ENCODE assay signal across 8 mouse cellular contexts in genomic region chr4:150556382-150557221, GRCm38 (mm10).
DNase-seq lines count a peak whose midpoint lies in the region; ATAC-seq and TF ChIP-seq lines count a peak whose summit lies in the region.

No protein-coding gene starts in this region.

- peak overlapping the region; percentile 94 for H3K27ac ChIP-seq in hindbrain, embryonic 12.5 days
- peak overlapping the region; percentile 81 for H3K27ac ChIP-seq in lung, embryonic 15.5 days
- peak overlapping the region; percentile 91 for H3K27ac ChIP-seq in neural tube, embryonic 15.5 days (replicated peaks)
- peak overlapping the region; percentile 92 for H3K27ac ChIP-seq in thymus, adult 2 months (ENCODE audit: control insufficient read depth, insufficient read depth, low read length)

- H3K27me3 ChIP-seq in hindbrain, embryonic 12.5 days: no peaks in the 10 kb centered on the region
- H3K27me3 ChIP-seq in lung, embryonic 15.5 days: no peaks in the 10 kb centered on the region
- H3K27me3 ChIP-seq in neural tube, embryonic 15.5 days (replicated peaks): no peaks in the 10 kb centered on the region
- H3K27me3 ChIP-seq in thymus, adult 2 months (ENCODE audit: control insufficient read depth, insufficient read depth, low read length): no peaks in the 10 kb centered on the region

- peak; percentile 90 for ATAC-seq in hindbrain, embryonic 12.5 days (ENCODE audit: low FRiP score)
- ATAC-seq in lung, embryonic 15.5 days (ENCODE audit: borderline replicate concordance, extremely low read depth, low FRiP score, low TSS enrichment): peak; percentile 83; the same call in 1 of the 2 replicates
- ATAC-seq in neural tube, embryonic 15.5 days (ENCODE audit: low FRiP score): peak; percentile 90

- no peak for TF ChIP-seq POLR2A in thymus, adult 2 months (IDR thresholded peaks at IDR 0.05; ENCODE audit: control insufficient read depth, extremely low read depth, insufficient read depth, low read length, poor library complexity)

- DNase-seq in MN1 (ENCODE audit: low spot score): peak; percentile 89
- DNase-seq in cerebellum, adult 9-11 months: peak; percentile 86
- peak; percentile 49 to 59 for DNase-seq in frontal cortex, postnatal 14 days (ENCODE audit: low spot score in 2 of 2)
- DNase-seq in layer of hippocampus, adult 9-10 months (ENCODE audit: low spot score): peak; percentile 75
- peak; percentile 60 for DNase-seq in thymus, adult 2 months

- no peaks in the 10 kb centered on the region for H3K9me3 ChIP-seq in hindbrain, embryonic 12.5 days (replicated peaks)
- H3K9me3 ChIP-seq in lung, embryonic 15.5 days: no peaks in the 10 kb centered on the region
- H3K9me3 ChIP-seq in neural tube, embryonic 15.5 days (replicated peaks): no peaks in the 10 kb centered on the region

- H3K36me3 ChIP-seq in hindbrain, embryonic 12.5 days: 0 out of 2 replicates have a peak, but pooled peaks cover 5% of the 10 kb centered on the region
- H3K36me3 ChIP-seq in lung, embryonic 15.5 days: no peaks in the 10 kb centered on the region
- no peaks in the 10 kb centered on the region for H3K36me3 ChIP-seq in neural tube, embryonic 15.5 days
- H3K36me3 ChIP-seq in thymus, adult 2 months (ENCODE audit: control insufficient read depth, insufficient read depth, low read length): no peaks in the 10 kb centered on the region

- peaks cover 29% of the 10 kb centered on the region for H3K4me1 ChIP-seq in hindbrain, embryonic 12.5 days
- peaks cover 38% of the 10 kb centered on the region for H3K4me1 ChIP-seq in lung, embryonic 15.5 days
- H3K4me1 ChIP-seq in neural tube, embryonic 15.5 days: peaks cover 41% of the 10 kb centered on the region
- peaks cover 24% of the 10 kb centered on the region for H3K4me1 ChIP-seq in thymus, adult 2 months (replicated peaks; ENCODE audit: control insufficient read depth, insufficient read depth, low read length)

- H3K4me3 ChIP-seq in hindbrain, embryonic 12.5 days: no peak overlapping the region; the same call in 1 of the 2 replicates
- H3K4me3 ChIP-seq in lung, embryonic 15.5 days: no peak overlapping the region
- no peak overlapping the region for H3K4me3 ChIP-seq in neural tube, embryonic 15.5 days (replicated peaks)
- H3K4me3 ChIP-seq in thymus, adult 2 months (ENCODE audit: control insufficient read depth, insufficient read depth, low read length): no peak overlapping the region

- no peak for TF ChIP-seq CTCF in thymus, adult 2 months (IDR thresholded peaks at IDR 0.05; ENCODE audit: borderline replicate concordance, control insufficient read depth, extremely low read depth, insufficient read depth, low read length, poor library complexity)

- WGBS in hindbrain, embryonic 12.5 days: 12% methylated on average over 17 of the region's 17 CpGs
- WGBS in lung, embryonic 15.5 days: 4% methylated on average over 17 of the region's 17 CpGs
- 3% methylated on average over 17 of the region's 17 CpGs for WGBS in neural tube, embryonic 15.5 days
- 10% methylated on average over 17 of the region's 17 CpGs for WGBS in thymus, adult 2 months

- peak overlapping the region; percentile 37 for H3K4me2 ChIP-seq in hindbrain, embryonic 12.5 days (replicated peaks)
- peak overlapping the region; percentile 19; the same call in 1 of the 2 replicates for H3K4me2 ChIP-seq in lung, embryonic 15.5 days
- peak overlapping the region; percentile 34 for H3K4me2 ChIP-seq in neural tube, embryonic 15.5 days

- peak overlapping the region; percentile 28 for H3K9ac ChIP-seq in hindbrain, embryonic 12.5 days
- H3K9ac ChIP-seq in lung, embryonic 15.5 days: no peak overlapping the region
- H3K9ac ChIP-seq in neural tube, embryonic 15.5 days (replicated peaks): 0 out of 2 replicates have a peak overlapping the region, but pooled peaks have one; percentile 9
